Mouse (Mus musculus): ENCODE measurements around the gene Treml4. TPM values are rescaled to one million over a fixed set of nuclear protein-coding genes. Genes with fewer than 3 reads are reported as not detected.
A peak's percentile ranks its signal among the peaks of the same experiment; 100 is the strongest.

Treml4 gene
- polyA plus RNA-seq (2014; fragmentation: Nextera tagmentation; extraction: Ambion mirVana), result 0.16 and 0.31 TPM in 2 replicates

DNA sequence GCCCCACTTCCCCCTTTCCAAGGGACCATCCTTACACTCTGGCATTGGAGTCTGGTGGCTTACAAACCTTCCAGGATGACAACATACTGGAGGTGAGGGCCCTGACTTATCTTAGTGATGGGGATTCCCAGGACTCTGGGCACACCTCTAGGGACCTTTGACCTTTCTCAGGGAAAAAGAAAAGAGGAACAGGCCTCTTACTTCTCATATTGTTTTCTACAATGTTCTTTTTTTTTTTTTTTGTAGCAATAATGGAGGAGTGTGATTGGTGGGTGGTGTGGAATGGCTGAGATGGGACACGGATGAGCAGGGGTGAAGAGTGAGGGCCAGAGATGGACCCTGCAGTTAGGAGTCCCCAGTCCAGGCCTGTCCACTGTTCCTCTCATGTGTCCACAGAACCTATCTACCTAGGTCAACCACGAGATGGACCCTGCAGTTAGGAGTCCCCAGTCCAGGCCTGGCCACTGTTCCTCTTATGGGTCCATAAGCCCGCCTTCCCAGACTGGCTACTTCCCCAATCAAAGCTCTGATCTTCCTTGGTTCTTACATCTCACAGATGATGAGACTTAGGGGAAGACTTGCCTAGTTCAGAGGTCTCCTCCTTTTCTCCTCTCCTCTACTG lies at the start of gene Treml4:
Treml4 (plus strand) TSS at position 555 of the 622 bp plus-strand sequence.
- 80% methylated on average over 3 of the region's 3 CpGs for WGBS
- no peak within 1 kb of the TSS for H3K4me2 ChIP-seq (ENCODE audit: low read depth, severe bottlenecking)
- DNase-seq (ENCODE audit: low spot score) (no peak), ATAC-seq (ENCODE audit: insufficient number of reproducible peaks, low FRiP score, low TSS enrichment, low read depth) (no peak)
- H3K27me3 ChIP-seq (ENCODE audit: control insufficient read depth, insufficient read depth, low read length), result no peaks in the 10 kb centered on the region
- H3K36me3 ChIP-seq (ENCODE audit: control insufficient read depth, insufficient read depth, low read length), result no peaks in the 10 kb centered on the region
- no peak within 1 kb of the TSS for H3K4me3 ChIP-seq (ENCODE audit: low read depth, low read length)
- no peaks in the 10 kb centered on the region for H3K4me1 ChIP-seq (ENCODE audit: control insufficient read depth, insufficient read depth, low read length)
- H3K9me3 ChIP-seq (ENCODE audit: control insufficient read depth, low read length), result no peaks in the 10 kb centered on the region
- no peak within 1 kb of the TSS for H3K9ac ChIP-seq (ENCODE audit: low read length)
- no peak within 1 kb of the TSS for H3K27ac ChIP-seq (replicated peaks; ENCODE audit: low read depth, low read length)

DNA sequence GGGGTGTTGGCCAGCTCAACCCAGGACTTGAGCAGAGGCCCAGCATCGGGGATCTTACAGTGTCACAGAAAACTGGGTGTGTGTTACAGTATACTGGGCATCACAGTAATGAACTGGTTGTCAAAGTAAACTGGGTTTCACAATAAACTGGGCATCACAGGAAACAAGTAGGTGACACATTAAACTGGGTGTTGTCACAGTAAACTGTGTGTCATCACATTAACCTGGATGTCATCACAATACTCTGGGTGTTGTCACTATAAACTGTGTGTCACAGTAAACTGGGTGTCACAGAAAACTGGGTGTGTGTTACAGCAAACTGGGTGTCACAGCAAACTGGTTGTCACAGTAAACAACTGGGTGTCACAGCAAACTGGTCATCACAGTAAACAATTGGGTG lies 48.7 kb upstream of the Treml4 start:
- H3K4me1 ChIP-seq (ENCODE audit: control insufficient read depth, insufficient read depth, low read length), result no peaks in the 10 kb centered on the region
- ATAC-seq (ENCODE audit: insufficient number of reproducible peaks, low FRiP score, low TSS enrichment, low read depth), result no peak

DNA sequence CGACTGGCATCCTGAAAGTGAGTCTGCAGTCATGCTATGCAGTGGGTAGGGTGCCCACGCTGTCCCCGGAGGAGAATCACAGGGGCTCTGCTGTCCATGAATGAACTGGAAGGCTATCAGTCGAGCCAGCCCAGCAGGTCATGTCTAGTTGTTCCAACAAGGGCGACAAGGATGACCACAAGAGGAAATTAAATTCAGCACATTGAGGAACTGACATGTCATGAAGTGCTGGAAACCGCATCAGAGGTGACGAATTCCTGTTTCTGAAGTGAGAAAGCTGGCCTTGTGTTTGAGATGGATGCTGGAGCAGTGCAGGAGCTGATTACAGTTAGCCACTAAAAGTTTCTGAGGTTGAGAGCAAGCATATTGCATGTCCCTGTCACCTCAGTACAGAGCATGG lies 33.4 kb upstream of the Treml4 start:
- H3K9me3 ChIP-seq (ENCODE audit: control insufficient read depth, low read length), result no peaks in the 10 kb centered on the region
- no peaks in the 10 kb centered on the region for H3K4me1 ChIP-seq (ENCODE audit: control insufficient read depth, insufficient read depth, low read length)
- no peak overlapping the region for H3K27ac ChIP-seq (replicated peaks; ENCODE audit: low read depth, low read length)
- no peak overlapping the region for H3K4me2 ChIP-seq (ENCODE audit: low read depth, severe bottlenecking)
- ATAC-seq (ENCODE audit: insufficient number of reproducible peaks, low FRiP score, low TSS enrichment, low read depth) (no peak), DNase-seq (ENCODE audit: low spot score) (no peak)
- H3K36me3 ChIP-seq (ENCODE audit: control insufficient read depth, insufficient read depth, low read length), result no peaks in the 10 kb centered on the region
- H3K27me3 ChIP-seq (ENCODE audit: control insufficient read depth, insufficient read depth, low read length), result no peaks in the 10 kb centered on the region
- H3K9ac ChIP-seq (ENCODE audit: low read length), result no peak overlapping the region
- no peak overlapping the region for H3K4me3 ChIP-seq (ENCODE audit: low read depth, low read length)
- WGBS, result 89% methylated on average over 7 of the region's 7 CpGs

More for the DNA sequence above, 48.7 kb upstream of the Treml4 start:
- Histone ChIP-seq H3K27ac (replicated peaks; ENCODE audit: low read depth, low read length) (no peak overlapping the region), H3K27me3 (ENCODE audit: control insufficient read depth, insufficient read depth, low read length) (no peaks in the 10 kb centered on the region), H3K9ac (ENCODE audit: low read length) (no peak overlapping the region), H3K36me3 (ENCODE audit: control insufficient read depth, insufficient read depth, low read length) (no peaks in the 10 kb centered on the region), H3K4me3 (ENCODE audit: low read depth, low read length) (no peak overlapping the region), H3K4me2 (ENCODE audit: low read depth, severe bottlenecking) (no peak overlapping the region), H3K9me3 (ENCODE audit: control insufficient read depth, low read length) (no peaks in the 10 kb centered on the region)
- 96% methylated on average over 1 of the region's 1 CpGs for WGBS
- no peak for DNase-seq (ENCODE audit: low spot score)

DNA sequence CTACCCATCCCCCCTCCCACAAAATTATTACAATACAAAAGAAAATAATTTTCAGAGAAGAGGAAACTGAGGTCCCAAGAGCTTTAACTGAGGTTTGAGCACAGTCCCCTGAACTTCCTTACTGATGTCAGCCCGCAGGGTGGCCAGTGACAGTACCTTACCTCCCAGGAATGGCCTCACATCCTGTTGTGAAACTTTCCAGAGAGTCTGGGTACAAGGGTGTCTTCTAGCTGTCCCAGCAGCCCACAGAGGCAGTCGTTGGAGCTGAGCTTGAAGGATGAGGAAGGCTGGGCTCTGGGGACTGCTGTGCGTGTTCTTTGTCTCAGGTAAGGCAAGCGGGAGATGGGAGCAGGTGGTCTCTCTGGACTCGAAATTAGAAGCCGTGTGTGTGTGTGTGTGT lies 31.6 kb upstream of the Treml4 start, which contains the start of gene Trem1:
Trem1 (plus strand) TSS at position 251 of the 400 bp plus-strand sequence.
- H3K4me3 ChIP-seq (ENCODE audit: low read depth, low read length), result no peak within 1 kb of the TSS
- H3K9me3 ChIP-seq (ENCODE audit: control insufficient read depth, low read length), result no peaks in the 10 kb centered on the region
- H3K27ac ChIP-seq (replicated peaks; ENCODE audit: low read depth, low read length), result no peak within 1 kb of the TSS
- no peak for ATAC-seq (ENCODE audit: insufficient number of reproducible peaks, low FRiP score, low TSS enrichment, low read depth)
- H3K36me3 ChIP-seq (ENCODE audit: control insufficient read depth, insufficient read depth, low read length), result no peaks in the 10 kb centered on the region
- 83% methylated on average over 6 of the region's 6 CpGs for WGBS
- no peak for DNase-seq (ENCODE audit: low spot score)
- H3K4me2 ChIP-seq (ENCODE audit: low read depth, severe bottlenecking), result no peak within 1 kb of the TSS
- no peaks in the 10 kb centered on the region for H3K4me1 ChIP-seq (ENCODE audit: control insufficient read depth, insufficient read depth, low read length)
- no peak within 1 kb of the TSS for H3K9ac ChIP-seq (ENCODE audit: low read length)
- no peaks in the 10 kb centered on the region for H3K27me3 ChIP-seq (ENCODE audit: control insufficient read depth, insufficient read depth, low read length)

DNA sequence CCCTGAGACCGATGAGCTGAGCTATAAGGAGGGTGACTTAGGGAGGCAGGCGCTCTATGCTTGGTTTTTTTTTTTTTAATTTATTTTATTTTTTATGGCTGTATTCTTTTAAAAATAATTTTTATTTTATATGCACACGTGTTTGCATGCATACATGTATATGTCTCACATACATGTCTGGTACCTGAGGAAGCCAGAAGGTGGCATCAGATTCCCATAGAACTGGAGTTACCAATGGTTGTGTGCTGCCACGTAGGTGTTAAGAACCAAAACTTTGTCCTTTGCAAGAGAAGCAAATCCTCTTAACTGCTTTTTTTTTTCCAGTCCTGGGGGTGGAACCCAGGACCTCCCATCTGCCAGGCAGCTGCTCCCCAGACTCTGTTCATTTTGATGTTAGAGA lies 30.3 kb upstream of the Treml4 start:
- WGBS, result 86% methylated on average over 4 of the region's 4 CpGs
- ATAC-seq (ENCODE audit: insufficient number of reproducible peaks, low FRiP score, low TSS enrichment, low read depth) (no peak), DNase-seq (ENCODE audit: low spot score) (no peak)
- H3K27me3 ChIP-seq (ENCODE audit: control insufficient read depth, insufficient read depth, low read length), result no peaks in the 10 kb centered on the region
- H3K4me2 ChIP-seq (ENCODE audit: low read depth, severe bottlenecking), result no peak overlapping the region
- H3K27ac ChIP-seq (replicated peaks; ENCODE audit: low read depth, low read length), result no peak overlapping the region
- H3K4me3 ChIP-seq (ENCODE audit: low read depth, low read length), result no peak overlapping the region
- H3K36me3 ChIP-seq (ENCODE audit: control insufficient read depth, insufficient read depth, low read length), result no peaks in the 10 kb centered on the region
- H3K4me1 ChIP-seq (ENCODE audit: control insufficient read depth, insufficient read depth, low read length), result no peaks in the 10 kb centered on the region
- H3K9me3 ChIP-seq (ENCODE audit: control insufficient read depth, low read length), result no peaks in the 10 kb centered on the region
- no peak overlapping the region for H3K9ac ChIP-seq (ENCODE audit: low read length)

DNA sequence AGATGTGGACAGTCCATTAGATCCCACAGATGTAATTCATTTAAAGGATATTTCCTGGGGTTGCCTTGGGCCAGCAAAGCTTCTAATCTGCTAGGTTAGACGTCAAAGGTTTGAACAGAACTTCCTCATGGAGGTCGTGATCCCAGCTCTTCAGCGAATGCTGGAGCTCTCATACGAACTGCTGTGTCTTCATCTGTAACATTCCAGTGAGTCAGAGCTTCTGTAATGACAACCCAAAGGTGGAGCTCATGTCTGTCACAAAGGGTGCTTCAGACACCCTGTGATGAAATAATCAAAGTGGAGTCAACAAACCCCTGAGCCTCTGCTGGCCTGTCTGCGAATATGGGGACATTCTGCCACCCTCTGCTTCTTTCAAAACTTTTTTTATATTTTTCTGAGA lies 29.5 kb upstream of the Treml4 start:
- Histone ChIP-seq H3K27me3 (ENCODE audit: control insufficient read depth, insufficient read depth, low read length) (no peaks in the 10 kb centered on the region), H3K4me3 (ENCODE audit: low read depth, low read length) (no peak overlapping the region), H3K36me3 (ENCODE audit: control insufficient read depth, insufficient read depth, low read length) (no peaks in the 10 kb centered on the region), H3K4me2 (ENCODE audit: low read depth, severe bottlenecking) (no peak overlapping the region), H3K9ac (ENCODE audit: low read length) (no peak overlapping the region), H3K9me3 (ENCODE audit: control insufficient read depth, low read length) (no peaks in the 10 kb centered on the region), H3K27ac (replicated peaks; ENCODE audit: low read depth, low read length) (no peak overlapping the region), H3K4me1 (ENCODE audit: control insufficient read depth, insufficient read depth, low read length) (no peaks in the 10 kb centered on the region)
- ATAC-seq (ENCODE audit: insufficient number of reproducible peaks, low FRiP score, low TSS enrichment, low read depth), result no peak
- no peak for DNase-seq (ENCODE audit: low spot score)
- 72% methylated on average over 5 of the region's 5 CpGs for WGBS

DNA sequence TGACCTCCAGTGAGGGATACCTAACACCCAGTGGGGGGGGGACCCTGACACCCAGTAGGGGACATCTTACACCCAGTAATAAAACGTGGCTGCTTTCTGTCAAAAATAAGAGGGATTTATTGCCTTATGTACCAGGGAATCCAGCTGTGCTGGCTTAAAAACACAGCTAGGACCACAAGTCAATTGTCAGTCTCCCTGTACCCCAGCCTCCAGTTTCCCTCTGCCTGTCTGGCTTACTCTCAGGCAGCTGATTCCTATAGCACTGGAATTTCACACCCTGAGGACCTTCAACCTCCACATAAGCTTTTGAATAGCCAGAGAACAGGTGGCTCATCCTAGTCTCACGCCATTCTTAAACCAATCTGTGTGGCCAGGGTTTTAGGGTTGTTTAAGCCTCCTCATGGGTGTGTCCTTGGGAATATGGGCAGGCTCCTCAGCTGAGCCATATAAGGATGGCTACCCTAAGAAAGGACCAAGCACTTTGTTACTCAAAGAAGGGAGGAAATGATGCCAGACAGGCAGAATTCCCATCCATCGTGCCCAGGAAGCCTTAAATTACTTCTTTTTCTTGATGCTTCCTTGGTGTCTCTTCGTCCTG lies 28.2 kb upstream of the Treml4 start:
- no peak overlapping the region for H3K4me2 ChIP-seq (ENCODE audit: low read depth, severe bottlenecking)
- no peak overlapping the region for H3K27ac ChIP-seq (replicated peaks; ENCODE audit: low read depth, low read length)
- ATAC-seq (ENCODE audit: insufficient number of reproducible peaks, low FRiP score, low TSS enrichment, low read depth), result peak; percentile 72
- no peaks in the 10 kb centered on the region for H3K4me1 ChIP-seq (ENCODE audit: control insufficient read depth, insufficient read depth, low read length)
- H3K9me3 ChIP-seq (ENCODE audit: control insufficient read depth, low read length), result no peaks in the 10 kb centered on the region
- no peak overlapping the region for H3K4me3 ChIP-seq (ENCODE audit: low read depth, low read length)
- no peak overlapping the region for H3K9ac ChIP-seq (ENCODE audit: low read length)
- WGBS, result 35% methylated on average over 4 of the region's 4 CpGs
- H3K27me3 ChIP-seq (ENCODE audit: control insufficient read depth, insufficient read depth, low read length), result no peaks in the 10 kb centered on the region
- no peaks in the 10 kb centered on the region for H3K36me3 ChIP-seq (ENCODE audit: control insufficient read depth, insufficient read depth, low read length)
- peak; percentile 40 for DNase-seq (ENCODE audit: low spot score)

DNA sequence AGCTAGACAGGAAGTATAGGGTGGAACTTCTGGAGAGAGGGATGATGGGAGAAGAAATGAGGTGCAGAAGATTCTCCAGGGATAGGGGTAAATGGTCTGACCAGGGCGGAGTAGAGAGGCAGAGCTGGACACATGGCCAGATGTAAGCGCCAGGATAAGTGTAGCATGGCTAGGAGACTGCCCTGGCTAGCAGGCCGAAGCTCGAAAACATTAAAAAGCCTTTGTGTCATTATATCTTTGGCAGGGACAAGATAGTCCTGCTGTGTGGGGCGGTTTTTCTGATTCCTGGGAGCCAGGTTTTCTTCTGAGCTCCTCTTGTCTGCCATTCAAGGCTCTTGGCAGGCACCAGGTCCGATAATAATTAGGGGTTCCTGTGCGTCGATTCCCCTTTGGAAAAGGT lies 26.5 kb upstream of the Treml4 start:
- Histone ChIP-seq H3K9me3 (ENCODE audit: control insufficient read depth, low read length) (no peaks in the 10 kb centered on the region), H3K27ac (replicated peaks; ENCODE audit: low read depth, low read length) (no peak overlapping the region), H3K4me2 (ENCODE audit: low read depth, severe bottlenecking) (no peak overlapping the region), H3K4me3 (ENCODE audit: low read depth, low read length) (no peak overlapping the region), H3K27me3 (ENCODE audit: control insufficient read depth, insufficient read depth, low read length) (no peaks in the 10 kb centered on the region), H3K4me1 (ENCODE audit: control insufficient read depth, insufficient read depth, low read length) (no peaks in the 10 kb centered on the region), H3K36me3 (ENCODE audit: control insufficient read depth, insufficient read depth, low read length) (no peaks in the 10 kb centered on the region), H3K9ac (ENCODE audit: low read length) (no peak overlapping the region)
- 93% methylated on average over 8 of the region's 8 CpGs for WGBS
- ATAC-seq (ENCODE audit: insufficient number of reproducible peaks, low FRiP score, low TSS enrichment, low read depth) (no peak), DNase-seq (ENCODE audit: low spot score) (no peak)
